Mouse (Mus musculus) kidney, postnatal 4 days (tissue): ENCODE measurements around the gene Slc4a10.

Experiments used
- DNase-seq, 2 experiments: peaks; one replicate each; pipeline ENCODE4 v3.0.0; 2021; ENCODE audit warnings: mixed read lengths in 2 of 2

Slc4a10 gene

GRCm38 (mm10) chr2:62355766-62356165 lies 309.5 kb downstream of the Slc4a10 start:
- DNase-seq, result no peak

- no peak for DNase-seq
Observed at GRCm38 (mm10) chr2:62356606-62357005, 310.3 kb downstream of the Slc4a10 start.

- no peak for DNase-seq
Observed at GRCm38 (mm10) chr2:62357259-62357658, 311.0 kb downstream of the Slc4a10 start.

GRCm38 (mm10) chr2:62360872-62361271 lies 314.6 kb downstream of the Slc4a10 start:
- no peak for DNase-seq

DNA sequence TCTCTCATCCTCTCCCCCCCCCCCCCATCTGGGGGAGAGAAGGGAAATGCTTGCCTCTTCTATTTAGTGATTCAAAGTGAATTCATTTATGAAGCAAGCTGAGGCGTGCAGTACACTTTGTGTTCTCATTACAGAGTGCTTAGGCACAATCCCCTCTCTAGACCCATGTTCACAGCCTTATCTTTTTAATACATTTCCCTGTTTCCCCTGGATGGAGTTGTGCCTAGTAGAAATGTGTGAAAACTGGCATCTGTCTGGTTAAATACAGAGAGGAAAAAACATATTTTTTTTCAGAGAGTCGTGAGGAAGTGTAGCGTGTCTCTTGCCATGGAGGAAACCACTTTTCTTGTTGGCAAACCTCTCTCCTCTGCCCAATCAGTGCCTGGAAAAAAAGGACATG lies 315.3 kb downstream of the Slc4a10 start:
- no peak for DNase-seq

DNA sequence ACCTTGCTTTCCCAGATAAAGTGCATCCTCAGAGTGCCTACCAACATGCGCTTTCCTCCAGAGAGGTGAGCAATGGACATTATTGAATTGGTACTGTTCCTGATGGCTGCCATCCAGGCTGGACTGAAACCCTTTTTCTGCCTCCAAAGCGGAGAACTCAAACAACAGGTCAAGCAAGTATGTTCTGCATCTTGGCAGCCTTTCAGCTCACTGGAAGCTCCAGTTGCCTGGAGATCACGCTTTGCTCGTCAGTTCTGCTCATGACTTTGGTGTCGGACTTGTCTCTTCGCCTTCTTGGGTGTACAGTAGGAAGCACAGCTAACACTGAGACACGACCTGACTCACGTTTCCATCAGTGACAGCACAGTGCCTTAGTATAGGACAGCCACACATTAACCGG lies 315.9 kb downstream of the Slc4a10 start:
- DNase-seq, result no peak

DNA sequence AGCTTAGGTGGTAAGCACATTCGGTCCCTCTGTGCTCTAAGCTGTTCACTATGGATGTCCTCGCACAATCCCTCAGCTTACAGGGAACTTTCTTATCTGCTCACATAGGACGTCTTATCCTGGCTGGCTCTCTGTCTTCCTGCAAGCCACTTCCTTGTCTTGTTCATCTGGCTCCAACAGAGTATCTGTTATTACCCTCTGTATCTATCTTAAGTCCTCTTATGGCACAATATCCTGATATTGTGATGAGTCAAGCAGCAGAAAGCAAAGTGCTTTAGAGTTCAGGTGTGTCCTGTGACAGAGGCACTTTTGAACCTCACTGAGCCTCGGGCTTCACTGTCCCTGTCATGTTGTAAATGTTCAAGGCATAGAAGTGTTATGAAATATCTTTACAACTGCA lies 317.3 kb downstream of the Slc4a10 start:
- DNase-seq, result no peak

DNA sequence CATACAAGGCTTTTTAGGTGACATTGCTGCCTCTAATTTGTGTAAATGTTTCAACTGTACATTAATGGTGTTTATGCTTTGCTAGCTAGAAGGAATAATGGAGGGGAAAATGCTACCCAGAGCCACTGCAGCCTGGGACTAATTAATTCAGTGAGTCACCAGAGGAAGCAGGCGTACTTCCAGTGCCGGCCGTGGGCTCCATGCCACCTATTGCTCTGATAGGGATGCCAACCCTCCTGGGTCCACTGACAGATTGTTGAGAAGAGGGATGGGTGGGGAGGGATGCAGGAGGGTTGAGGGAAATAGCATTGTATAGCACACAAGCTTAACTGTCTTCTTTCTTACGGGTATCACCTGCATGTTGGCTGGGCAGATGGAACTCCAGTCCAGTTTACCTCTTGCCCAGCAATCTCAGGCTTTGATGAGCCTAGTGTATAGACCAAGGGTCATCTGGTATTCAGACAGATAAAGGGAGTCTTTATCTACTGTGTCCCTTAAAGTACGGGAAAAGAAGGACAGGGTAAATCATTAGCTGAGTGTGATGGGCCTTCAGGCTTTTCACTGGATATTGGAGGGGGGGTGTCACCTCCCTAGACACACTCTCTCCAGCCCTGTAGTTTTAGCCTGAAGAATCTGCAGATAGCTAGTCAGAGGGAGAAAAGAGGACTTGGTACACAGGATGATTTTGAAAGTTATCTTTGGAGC lies 322.2 kb downstream of the Slc4a10 start:
- DNase-seq, result no peak

DNA sequence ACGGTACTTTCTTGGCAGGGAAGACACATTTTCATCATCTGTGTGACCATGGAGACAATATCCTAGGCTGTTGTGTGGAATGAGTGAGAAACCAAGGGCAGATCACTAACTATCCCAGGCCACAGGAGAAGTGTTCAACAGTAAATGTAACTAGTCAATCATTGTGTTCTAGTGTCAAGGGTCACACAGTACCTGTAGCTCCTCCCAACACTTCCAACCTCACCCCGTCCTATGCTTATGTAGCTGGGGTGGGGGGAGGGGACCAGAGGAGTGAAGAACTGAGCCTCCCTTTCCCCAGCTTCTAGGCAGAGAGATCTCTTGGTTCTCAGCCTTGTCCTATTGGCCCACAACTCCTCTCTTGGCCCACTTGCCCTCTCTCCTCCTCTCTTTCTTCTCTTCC lies 323.8 kb downstream of the Slc4a10 start:
- DNase-seq, result no peak

DNA sequence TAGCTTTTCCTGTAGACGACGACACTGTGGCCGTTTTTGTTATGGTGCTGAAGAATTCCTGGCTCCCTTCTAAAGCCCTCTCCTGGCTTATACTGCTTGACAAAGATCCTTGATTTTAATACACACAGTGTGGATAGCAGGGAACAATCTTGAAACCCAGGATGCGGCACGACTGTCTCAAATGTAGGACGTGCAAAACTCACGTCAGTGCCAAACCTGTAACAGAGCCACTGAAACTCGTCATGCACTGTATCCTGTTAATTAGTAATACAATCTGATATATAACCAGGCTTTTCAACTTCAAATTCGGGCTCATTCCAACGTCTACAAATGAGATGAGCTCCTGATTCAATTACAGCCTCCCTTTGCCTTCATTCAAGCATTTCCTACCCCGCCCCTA lies 327.4 kb downstream of the Slc4a10 start:
- no peak for DNase-seq
